Mouse (Mus musculus) adipocyte (in vitro differentiated cells): ENCODE measurements around the gene Fam222b.

Experiments
- DNase-seq: peaks from one replicate; pipeline ENCODE4 v3.0.0-alpha.2; 2016; ENCODE audit warnings: low spot score

Fam222b gene

GRCm38 (mm10) chr11:78136132-78136531 is 41.7 kb downstream of the Fam222b start:
- no peak for DNase-seq

- DNase-seq: no peak
These were observed 43.1 kb downstream of the Fam222b start for GRCm38 (mm10) chr11:78137584-78137983.

- no peak for DNase-seq
These were observed 43.6 kb downstream of the Fam222b start for GRCm38 (mm10) chr11:78138023-78138422.

GRCm38 (mm10) chr11:78140665-78141064 is 46.2 kb downstream of the Fam222b start:
- no peak for DNase-seq

- DNase-seq: no peak
These were observed 49.1 kb downstream of the Fam222b start for GRCm38 (mm10) chr11:78143520-78143919.

- DNase-seq: no peak
These were observed 51.7 kb downstream of the Fam222b start for GRCm38 (mm10) chr11:78146168-78146567.

GRCm38 (mm10) chr11:78146707-78147543 is 52.5 kb downstream of the Fam222b start:
- no peak for DNase-seq

GRCm38 (mm10) chr11:78151161-78151560 is 56.7 kb downstream of the Fam222b start:
- peak; percentile 43 for DNase-seq

- DNase-seq: peak; percentile 78
These were observed 58.1 kb downstream of the Fam222b start for GRCm38 (mm10) chr11:78152299-78153231.

- no peak for DNase-seq
These were observed 59.3 kb downstream of the Fam222b start for GRCm38 (mm10) chr11:78153778-78154177.

- no peak for DNase-seq
These were observed 61.2 kb downstream of the Fam222b start for GRCm38 (mm10) chr11:78155674-78156073.

GRCm38 (mm10) chr11:78156156-78156699 is 61.8 kb downstream of the Fam222b start:
- DNase-seq: no peak

- peak; percentile 91 for DNase-seq
These were observed 64.6 kb downstream of the Fam222b start for GRCm38 (mm10) chr11:78159096-78159495.

- DNase-seq: no peak
These were observed 65.1 kb downstream of the Fam222b start for GRCm38 (mm10) chr11:78159557-78159956.

GRCm38 (mm10) chr11:78160171-78160570 is 65.7 kb downstream of the Fam222b start:
- DNase-seq: no peak

GRCm38 (mm10) chr11:78160675-78161074 is 66.2 kb downstream of the Fam222b start:
- DNase-seq: no peak

GRCm38 (mm10) chr11:78161169-78161568 is 66.7 kb downstream of the Fam222b start:
- DNase-seq: no peak

GRCm38 (mm10) chr11:78161968-78162367 is 67.5 kb downstream of the Fam222b start:
- no peak for DNase-seq

GRCm38 (mm10) chr11:78162504-78162903 is 68.0 kb downstream of the Fam222b start:
- DNase-seq: no peak

- no peak for DNase-seq
These were observed 68.6 kb downstream of the Fam222b start for GRCm38 (mm10) chr11:78163045-78163444.

GRCm38 (mm10) chr11:78163681-78164603 is 69.5 kb downstream of the Fam222b start:
- DNase-seq: peak; percentile 96

- DNase-seq: peak; percentile 57
These were observed 70.1 kb downstream of the Fam222b start for GRCm38 (mm10) chr11:78164604-78164923.
